Mouse (Mus musculus): ENCODE results near the gene Gopc. TPM values are rescaled to one million over a fixed set of nuclear protein-coding genes. Genes with fewer than 3 reads are reported as not detected.
"Not testable (repeated sequence)": the region's sequence is repeated elsewhere in the genome, so short reads cannot be mapped to it uniquely, and the experiment has no call there.

Gopc gene
- polyA plus RNA-seq, 1 experiment from 2014 or later, result 25.4 TPM

DNA sequence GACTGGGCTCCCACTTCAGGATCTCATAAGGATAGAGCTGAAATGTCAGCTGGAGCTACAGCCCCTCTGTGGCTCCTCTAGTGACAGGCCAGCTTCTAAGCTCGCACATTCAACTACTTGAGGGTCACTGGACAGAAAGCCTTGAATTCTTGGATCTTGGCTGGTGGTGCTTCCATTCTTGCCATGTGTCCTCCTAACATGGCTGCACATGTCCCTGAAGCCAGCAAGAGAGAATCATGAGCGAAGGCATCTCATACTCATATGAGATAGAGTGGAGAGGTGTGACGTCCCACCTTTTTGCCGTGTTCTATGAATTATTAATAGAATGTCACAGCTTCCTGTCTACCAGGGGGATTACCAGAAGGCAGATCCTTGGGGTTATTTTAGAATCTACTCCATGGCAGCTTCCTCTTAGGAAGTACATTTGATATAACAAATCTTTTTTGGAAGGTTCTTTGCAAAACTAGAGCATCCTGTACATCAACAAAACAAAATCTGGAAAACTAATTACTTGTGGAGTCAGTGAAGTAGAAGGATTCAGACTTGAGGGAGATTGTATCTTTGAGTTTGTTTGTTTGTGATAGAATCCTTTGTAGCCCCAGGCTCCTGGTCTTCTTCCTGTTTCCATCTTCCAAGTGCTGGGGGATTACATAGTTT lies 87.9 kb downstream of the Gopc start:
- Histone ChIP-seq H3K4me3 (replicated peaks; ENCODE audit: low read length) (no peak overlapping the region), H3K4me1 (replicated peaks; ENCODE audit: control insufficient read depth, insufficient read depth, low read length) (no peaks in the 10 kb centered on the region), H3K4me2 (ENCODE audit: low read length) (no peak overlapping the region), H3K9ac (replicated peaks; ENCODE audit: low read depth, low read length) (no peak overlapping the region), H3K27me3 (replicated peaks; ENCODE audit: control insufficient read depth, insufficient read depth, low read length) (no peaks in the 10 kb centered on the region), H3K9me3 (ENCODE audit: control insufficient read depth, low read length) (no peaks in the 10 kb centered on the region), H3K36me3 (ENCODE audit: control insufficient read depth, insufficient read depth) (no peaks in the 10 kb centered on the region), H3K27ac (ENCODE audit: low read length) (no peak overlapping the region)
- 94% methylated on average over 4 of the region's 4 CpGs for WGBS
- no peak for ATAC-seq

DNA sequence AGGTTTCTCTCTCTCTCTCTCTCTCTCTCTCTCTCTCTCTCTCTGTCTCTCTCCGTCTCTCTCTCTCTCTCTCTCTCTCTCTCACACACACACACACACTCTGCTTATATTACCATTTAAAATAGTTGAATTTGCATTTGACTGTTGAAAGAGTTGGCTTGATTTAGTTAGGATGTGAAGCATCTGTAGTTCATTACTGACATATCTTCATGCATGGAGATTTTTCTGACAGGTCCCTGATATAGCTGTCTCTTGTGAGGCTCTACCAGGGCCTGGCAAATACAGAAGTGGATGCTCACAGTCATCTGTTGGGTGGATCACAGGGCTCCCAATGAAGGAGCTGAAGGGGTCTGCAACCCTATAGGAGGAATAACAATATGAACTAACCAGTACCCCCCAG lies 89.5 kb downstream of the Gopc start:
- H3K36me3 ChIP-seq (ENCODE audit: control insufficient read depth, insufficient read depth); H3K4me3 ChIP-seq (replicated peaks; ENCODE audit: low read length); H3K9ac ChIP-seq (replicated peaks; ENCODE audit: low read depth, low read length); H3K27me3 ChIP-seq (replicated peaks; ENCODE audit: control insufficient read depth, insufficient read depth, low read length); H3K4me2 ChIP-seq (ENCODE audit: low read length); H3K9me3 ChIP-seq (ENCODE audit: control insufficient read depth, low read length); H3K4me1 ChIP-seq (replicated peaks; ENCODE audit: control insufficient read depth, insufficient read depth, low read length); H3K27ac ChIP-seq (ENCODE audit: low read length): not testable (repeated sequence)
- ATAC-seq, result peak; percentile 43; the same call in 1 of the 2 replicates
- WGBS, result 42% methylated on average over 1 of the region's 1 CpGs

- Histone ChIP-seq H3K9ac (replicated peaks; ENCODE audit: low read depth, low read length) (no peak overlapping the region), H3K9me3 (ENCODE audit: control insufficient read depth, low read length) (no peaks in the 10 kb centered on the region), H3K27me3 (replicated peaks; ENCODE audit: control insufficient read depth, insufficient read depth, low read length) (no peaks in the 10 kb centered on the region), H3K4me3 (replicated peaks; ENCODE audit: low read length) (no peak overlapping the region), H3K4me2 (ENCODE audit: low read length) (no peak overlapping the region), H3K36me3 (ENCODE audit: control insufficient read depth, insufficient read depth) (no peaks in the 10 kb centered on the region), H3K27ac (ENCODE audit: low read length) (no peak overlapping the region), H3K4me1 (replicated peaks; ENCODE audit: control insufficient read depth, insufficient read depth, low read length) (peaks cover 5% of the 10 kb centered on the region; the same call in 1 of the 2 replicates)
- WGBS, result 94% methylated on average over 3 of the region's 3 CpGs
- ATAC-seq, result no peak
These were observed 92.7 kb downstream of the Gopc start for GRCm38 (mm10) chr10:52289261-52289660.

GRCm38 (mm10) chr10:52287852-52288533 lies 93.9 kb downstream of the Gopc start:
- ATAC-seq, result peak; percentile 62
- H3K27ac ChIP-seq (ENCODE audit: low read length), result no peak overlapping the region
- H3K27me3 ChIP-seq (replicated peaks; ENCODE audit: control insufficient read depth, insufficient read depth, low read length), result no peaks in the 10 kb centered on the region
- WGBS, result 20% methylated on average over 5 of the region's 5 CpGs
- no peak overlapping the region for H3K4me3 ChIP-seq (replicated peaks; ENCODE audit: low read length)
- H3K4me2 ChIP-seq (ENCODE audit: low read length), result no peak overlapping the region
- H3K9ac ChIP-seq (replicated peaks; ENCODE audit: low read depth, low read length), result no peak overlapping the region
- no peaks in the 10 kb centered on the region for H3K36me3 ChIP-seq (ENCODE audit: control insufficient read depth, insufficient read depth)
- no peaks in the 10 kb centered on the region for H3K9me3 ChIP-seq (ENCODE audit: control insufficient read depth, low read length)
- peaks cover 5% of the 10 kb centered on the region; the same call in 1 of the 2 replicates for H3K4me1 ChIP-seq (replicated peaks; ENCODE audit: control insufficient read depth, insufficient read depth, low read length)

Other genes starting within 250 kb of the Gopc start
- not detected in 2 replicates for gene Ros1, start 186.9 kb downstream of the Gopc start, polyA plus RNA-seq (2015; fragmentation: Nextera tagmentation; extraction: Ambion mirVana)
- 20.1 and 22.0 TPM in 2 replicates for gene Dcbld1, start 148.5 kb downstream of the Gopc start, polyA plus RNA-seq (2015; fragmentation: Nextera tagmentation; extraction: Ambion mirVana)
- gene Gm26741, start 23.4 kb downstream of the Gopc start, polyA plus RNA-seq (2015; fragmentation: Nextera tagmentation; extraction: Ambion mirVana), result not detected in 2 replicates
- gene Nepn, start 6.8 kb upstream of the Gopc start, polyA plus RNA-seq (2015; fragmentation: Nextera tagmentation; extraction: Ambion mirVana), result not detected in 2 replicates
- 19.2 and 20.3 TPM in 2 replicates for gene Nus1, start 35.4 kb upstream of the Gopc start, polyA plus RNA-seq (2015; fragmentation: Nextera tagmentation; extraction: Ambion mirVana)

Measured in forebrain, embryonic 16.5 days (tissue).